Mouse (Mus musculus): Measurements from ENCODE around the gene Art3. TPM values are rescaled to one million over a fixed set of nuclear protein-coding genes. Genes with fewer than 3 reads are reported as not detected.
A peak's percentile ranks its signal among the peaks of the same experiment; 100 is the strongest.

Art3 gene
- polyA plus RNA-seq, 1 experiment from 2014 or later, result 46.5 TPM

GRCm38 (mm10) chr5:92371361-92371976 lies 39.8 kb downstream of the Art3 start:
- H3K4me1 ChIP-seq (ENCODE audit: insufficient read depth, low read depth, low read length), result no peaks in the 10 kb centered on the region
- no peak overlapping the region for H3K4me3 ChIP-seq (ENCODE audit: low read depth, low read length)
- H3K9me3 ChIP-seq (ENCODE audit: low read length), result no peaks in the 10 kb centered on the region
- no peaks in the 10 kb centered on the region for H3K36me3 ChIP-seq (ENCODE audit: insufficient read depth, low read length)
- TF ChIP-seq EP300 (IDR thresholded peaks at IDR 0.05) (no peak), CTCF (IDR thresholded peaks at IDR 0.05) (no peak)
- H3K27ac ChIP-seq (ENCODE audit: low read length), result no peak overlapping the region
- no peak overlapping the region for H3K4me2 ChIP-seq (replicated peaks; ENCODE audit: low read depth, low read length)
- WGBS, result 81% methylated on average over 14 of the region's 14 CpGs
- ATAC-seq (no peak), DNase-seq (ENCODE audit: low spot score) (no peak)
- no peak overlapping the region for H3K9ac ChIP-seq (replicated peaks; ENCODE audit: low read depth)
- no peaks in the 10 kb centered on the region for H3K27me3 ChIP-seq (replicated peaks; ENCODE audit: insufficient read depth, low read length)

- DNase-seq (ENCODE audit: low spot score) (no peak), ATAC-seq (no peak)
- no peaks in the 10 kb centered on the region for H3K9me3 ChIP-seq (ENCODE audit: low read length)
- peaks cover 4% of the 10 kb centered on the region; the same call in 1 of the 2 replicates for H3K4me1 ChIP-seq (ENCODE audit: insufficient read depth, low read depth, low read length)
- WGBS, result 11% methylated on average over 2 of the region's 2 CpGs
- H3K4me2 ChIP-seq (replicated peaks; ENCODE audit: low read depth, low read length), result no peak overlapping the region
- TF ChIP-seq EP300 (IDR thresholded peaks at IDR 0.05), result no peak
- TF ChIP-seq CTCF (IDR thresholded peaks at IDR 0.05), result no peak
- H3K9ac ChIP-seq (replicated peaks; ENCODE audit: low read depth), result no peak overlapping the region
- H3K4me3 ChIP-seq (ENCODE audit: low read depth, low read length), result no peak overlapping the region
- no peak overlapping the region for H3K27ac ChIP-seq (ENCODE audit: low read length)
- H3K36me3 ChIP-seq (ENCODE audit: insufficient read depth, low read length), result no peaks in the 10 kb centered on the region
- H3K27me3 ChIP-seq (replicated peaks; ENCODE audit: insufficient read depth, low read length), result no peaks in the 10 kb centered on the region
Observed at GRCm38 (mm10) chr5:92372605-92373004, 41.0 kb downstream of the Art3 start.

GRCm38 (mm10) chr5:92374721-92375142 lies 43.1 kb downstream of the Art3 start:
- no peaks in the 10 kb centered on the region for H3K36me3 ChIP-seq (ENCODE audit: insufficient read depth, low read length)
- H3K27ac ChIP-seq (ENCODE audit: low read length), result peak overlapping the region; percentile 10; the same call in 1 of the 2 replicates
- H3K4me1 ChIP-seq (ENCODE audit: insufficient read depth, low read depth, low read length), result peaks cover 4% of the 10 kb centered on the region; the same call in 1 of the 2 replicates
- 27% methylated on average over 6 of the region's 6 CpGs for WGBS
- no peak for TF ChIP-seq EP300 (IDR thresholded peaks at IDR 0.05)
- peak; percentile 51 for TF ChIP-seq CTCF (IDR thresholded peaks at IDR 0.05)
- H3K27me3 ChIP-seq (replicated peaks; ENCODE audit: insufficient read depth, low read length), result no peaks in the 10 kb centered on the region
- H3K9ac ChIP-seq (replicated peaks; ENCODE audit: low read depth), result no peak overlapping the region
- no peak overlapping the region for H3K4me3 ChIP-seq (ENCODE audit: low read depth, low read length)
- DNase-seq (ENCODE audit: low spot score) (peak; percentile 38), ATAC-seq (peak; percentile 52)
- H3K9me3 ChIP-seq (ENCODE audit: low read length), result no peaks in the 10 kb centered on the region
- 0 out of 2 replicates have a peak overlapping the region, but pooled peaks have one; percentile 3 for H3K4me2 ChIP-seq (replicated peaks; ENCODE audit: low read depth, low read length)

DNA sequence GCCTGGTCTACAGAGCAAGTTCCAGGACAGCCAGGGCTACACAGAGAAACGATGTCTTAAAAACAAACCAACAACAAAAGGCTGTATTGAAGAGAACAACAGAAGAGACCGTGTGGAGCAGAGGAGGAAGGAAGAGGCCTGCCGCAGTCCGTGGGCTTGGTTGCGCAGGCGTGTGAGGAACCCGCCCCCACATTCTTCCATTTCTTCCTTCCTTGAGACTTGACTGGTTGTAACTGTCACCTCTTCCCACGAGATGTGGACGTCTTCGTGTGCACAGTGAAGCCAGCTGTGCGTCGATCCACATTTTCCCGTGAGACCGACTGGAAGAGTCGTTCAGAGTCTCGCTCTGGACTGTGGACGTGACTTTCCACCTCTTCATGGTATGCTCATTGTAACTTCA lies 43.7 kb downstream of the Art3 start:
- ATAC-seq (0 out of 2 replicates have a peak, but pooled peaks have one; percentile 21), DNase-seq (ENCODE audit: low spot score) (no peak)
- TF ChIP-seq EP300 (IDR thresholded peaks at IDR 0.05) (no peak), CTCF (IDR thresholded peaks at IDR 0.05) (no peak)
- 53% methylated on average over 17 of the region's 17 CpGs for WGBS
- Histone ChIP-seq H3K4me2 (replicated peaks; ENCODE audit: low read depth, low read length) (no peak overlapping the region), H3K27me3 (replicated peaks; ENCODE audit: insufficient read depth, low read length) (no peaks in the 10 kb centered on the region), H3K36me3 (ENCODE audit: insufficient read depth, low read length) (no peaks in the 10 kb centered on the region), H3K4me1 (ENCODE audit: insufficient read depth, low read depth, low read length) (peaks cover 4% of the 10 kb centered on the region; the same call in 1 of the 2 replicates), H3K9ac (replicated peaks; ENCODE audit: low read depth) (no peak overlapping the region), H3K27ac (ENCODE audit: low read length) (peak overlapping the region; percentile 10; the same call in 1 of the 2 replicates), H3K4me3 (ENCODE audit: low read depth, low read length) (no peak overlapping the region), H3K9me3 (ENCODE audit: low read length) (no peaks in the 10 kb centered on the region)

GRCm38 (mm10) chr5:92376795-92377405 lies 45.3 kb downstream of the Art3 start:
- Histone ChIP-seq H3K27me3 (replicated peaks; ENCODE audit: insufficient read depth, low read length) (no peaks in the 10 kb centered on the region), H3K4me1 (ENCODE audit: insufficient read depth, low read depth, low read length) (peaks cover 4% of the 10 kb centered on the region; the same call in 1 of the 2 replicates), H3K36me3 (ENCODE audit: insufficient read depth, low read length) (no peaks in the 10 kb centered on the region), H3K4me3 (ENCODE audit: low read depth, low read length) (no peak overlapping the region), H3K27ac (ENCODE audit: low read length) (no peak overlapping the region), H3K4me2 (replicated peaks; ENCODE audit: low read depth, low read length) (0 out of 2 replicates have a peak overlapping the region, but pooled peaks have one; percentile 3), H3K9ac (replicated peaks; ENCODE audit: low read depth) (no peak overlapping the region), H3K9me3 (ENCODE audit: low read length) (no peaks in the 10 kb centered on the region)
- no peak for ATAC-seq
- WGBS, result 18% methylated on average over 13 of the region's 13 CpGs
- TF ChIP-seq CTCF (IDR thresholded peaks at IDR 0.05) (no peak), EP300 (IDR thresholded peaks at IDR 0.05) (no peak)
- no peak for DNase-seq (ENCODE audit: low spot score)

- Histone ChIP-seq H3K9me3 (ENCODE audit: low read length) (no peaks in the 10 kb centered on the region), H3K36me3 (ENCODE audit: insufficient read depth, low read length) (no peaks in the 10 kb centered on the region), H3K4me1 (ENCODE audit: insufficient read depth, low read depth, low read length) (peaks cover 4% of the 10 kb centered on the region; the same call in 1 of the 2 replicates), H3K9ac (replicated peaks; ENCODE audit: low read depth) (no peak overlapping the region), H3K4me2 (replicated peaks; ENCODE audit: low read depth, low read length) (no peak overlapping the region), H3K27me3 (replicated peaks; ENCODE audit: insufficient read depth, low read length) (no peaks in the 10 kb centered on the region), H3K4me3 (ENCODE audit: low read depth, low read length) (no peak overlapping the region), H3K27ac (ENCODE audit: low read length) (no peak overlapping the region)
- WGBS, result 34% methylated on average over 12 of the region's 12 CpGs
- peak; percentile 86 for DNase-seq (ENCODE audit: low spot score)
- no peak for TF ChIP-seq EP300 (IDR thresholded peaks at IDR 0.05)
- TF ChIP-seq CTCF (IDR thresholded peaks at IDR 0.05), result peak; percentile 85
- peak; percentile 62 for ATAC-seq
Observed at GRCm38 (mm10) chr5:92381550-92382348, 50.1 kb downstream of the Art3 start.
